Mouse (Mus musculus): ENCODE measurements at regions not wholly inside any gene's neighbourhood (a gene's known extent, or its start where the extent isn't known, plus 50 kb on each side); places are given as distances from the start of the nearest gene placed in this dataset.

- no peak for DNase-seq (ENCODE audit: low read depth, low spot score)
These were observed 516.0 kb upstream of the Mki67 start for GRCm38 (mm10) chr7:136232177-136232576.

GRCm38 (mm10) chr7:136235563-136235962 is 519.4 kb upstream of the Mki67 start:
- no peak for DNase-seq (ENCODE audit: low read depth, low spot score)

GRCm38 (mm10) chr7:136236391-136236790 is 520.2 kb upstream of the Mki67 start:
- no peak for DNase-seq (ENCODE audit: low read depth, low spot score)

- no peak for DNase-seq (ENCODE audit: low read depth, low spot score)
These were observed 549.5 kb upstream of the Mki67 start for GRCm38 (mm10) chr7:136265691-136266090.

GRCm38 (mm10) chr7:136267716-136268489 is 551.7 kb upstream of the Mki67 start:
- DNase-seq (ENCODE audit: low read depth, low spot score): no peak

GRCm38 (mm10) chr7:136275651-136276050 is 559.5 kb upstream of the Mki67 start:
- DNase-seq (ENCODE audit: low read depth, low spot score): no peak

- DNase-seq (ENCODE audit: low read depth, low spot score): no peak
These were observed 567.6 kb upstream of the Mki67 start for GRCm38 (mm10) chr7:136283770-136284169.

- no peak for DNase-seq (ENCODE audit: low read depth, low spot score)
These were observed 569.4 kb upstream of the Mki67 start for GRCm38 (mm10) chr7:136285606-136286005.

GRCm38 (mm10) chr7:136293536-136294145 is 577.5 kb upstream of the Mki67 start:
- DNase-seq (ENCODE audit: low read depth, low spot score): no peak

GRCm38 (mm10) chr7:136294445-136294844 is 578.3 kb upstream of the Mki67 start:
- no peak for DNase-seq (ENCODE audit: low read depth, low spot score)

- no peak for DNase-seq (ENCODE audit: low read depth, low spot score)
These were observed 581.8 kb upstream of the Mki67 start for GRCm38 (mm10) chr7:136297901-136298513.

GRCm38 (mm10) chr7:136306137-136306536 is 588.3 kb upstream of the Mgmt start:
- DNase-seq (ENCODE audit: low read depth, low spot score): no peak

- DNase-seq (ENCODE audit: low read depth, low spot score): no peak
These were observed 585.6 kb upstream of the Mgmt start for GRCm38 (mm10) chr7:136308765-136309164.

GRCm38 (mm10) chr7:136327281-136327680 is 567.1 kb upstream of the Mgmt start:
- DNase-seq (ENCODE audit: low read depth, low spot score): no peak

GRCm38 (mm10) chr7:136330431-136330830 is 564.0 kb upstream of the Mgmt start:
- no peak for DNase-seq (ENCODE audit: low read depth, low spot score)

GRCm38 (mm10) chr7:136332805-136333204 is 561.6 kb upstream of the Mgmt start:
- no peak for DNase-seq (ENCODE audit: low read depth, low spot score)

- DNase-seq (ENCODE audit: low read depth, low spot score): no peak
These were observed 552.7 kb upstream of the Mgmt start for GRCm38 (mm10) chr7:136341599-136342210.

- no peak for DNase-seq (ENCODE audit: low read depth, low spot score)
These were observed 552.1 kb upstream of the Mgmt start for GRCm38 (mm10) chr7:136342211-136342799.

- DNase-seq (ENCODE audit: low read depth, low spot score): no peak
These were observed 551.6 kb upstream of the Mgmt start for GRCm38 (mm10) chr7:136342822-136343221.

- no peak for DNase-seq (ENCODE audit: low read depth, low spot score)
These were observed 550.9 kb upstream of the Mgmt start for GRCm38 (mm10) chr7:136343494-136343893.

GRCm38 (mm10) chr7:136345051-136345450 is 549.4 kb upstream of the Mgmt start:
- DNase-seq (ENCODE audit: low read depth, low spot score): no peak

GRCm38 (mm10) chr7:136346531-136346930 is 547.9 kb upstream of the Mgmt start:
- no peak for DNase-seq (ENCODE audit: low read depth, low spot score)

Data from c-Kit-negative CD71-positive TER-119-positive erythroid progenitor cells, embryonic 14.5 days (primary cell).